Mouse (Mus musculus): ENCODE measurements around the gene Ncor2. TPM values are rescaled to one million over a fixed set of nuclear protein-coding genes. Genes with fewer than 3 reads are reported as not detected.
"Not testable (repeated sequence)": the region's sequence is repeated elsewhere in the genome, so short reads cannot be mapped to it uniquely, and the experiment has no call there.

The Ncor2 gene
- 24.5 and 25.1 TPM in 2 replicates for polyA plus RNA-seq (2016; fragmentation: Nextera tagmentation; extraction: Ambion mirVana)

DNA sequence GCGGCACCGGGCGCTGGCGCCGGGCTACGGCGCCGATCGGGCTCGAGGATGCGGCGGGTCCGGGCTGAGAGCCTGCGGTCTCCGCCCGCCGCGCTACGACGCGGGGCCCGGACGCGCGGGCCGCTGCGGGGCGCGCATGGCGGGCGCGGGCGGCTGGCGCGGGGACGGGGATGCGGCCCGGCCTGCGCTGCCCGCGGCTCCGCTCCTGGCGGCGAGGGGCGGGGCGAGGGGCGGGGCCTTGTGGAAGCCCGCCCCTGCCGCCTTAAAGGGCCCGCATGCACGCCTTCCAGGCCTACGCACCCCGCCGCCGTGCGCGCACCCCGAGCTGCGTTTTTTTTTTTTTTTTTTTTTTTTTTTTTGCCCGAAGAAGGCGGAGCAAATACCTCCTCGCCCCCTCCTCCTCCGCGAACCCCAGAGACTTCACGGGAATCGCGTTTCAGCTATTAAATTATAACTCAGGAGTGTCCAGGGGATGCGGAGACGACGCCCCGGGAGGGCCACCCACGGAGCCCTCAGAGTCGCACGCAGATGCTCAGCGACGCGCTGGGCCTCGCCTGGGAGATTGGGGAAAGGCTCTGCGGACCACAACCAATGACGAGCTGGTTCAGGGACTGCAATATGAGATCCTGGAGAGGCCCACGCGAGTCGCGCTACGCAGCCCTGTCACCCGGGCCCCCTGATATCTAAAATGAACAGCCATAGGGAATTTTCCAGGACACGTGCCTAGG, at the start of gene Ncor2:
Gene Ncor2 (minus strand): TSS at position 213 of the 728 bp plus-strand sequence.
- Histone ChIP-seq H3K9ac (replicated peaks) (peak within 1 kb of the TSS; percentile 93), H3K4me3 (peak within 1 kb of the TSS; percentile 90), H3K27ac (replicated peaks) (peak within 1 kb of the TSS; percentile 92), H3K9me3 (no peaks in the 10 kb centered on the region), H3K27me3 (peaks cover 30% of the 10 kb centered on the region), H3K36me3 (no peaks in the 10 kb centered on the region), H3K4me1 (peaks cover 46% of the 10 kb centered on the region), H3K4me2 (replicated peaks) (peak within 1 kb of the TSS; percentile 95)
- peak; percentile 69 for ATAC-seq (ENCODE audit: low FRiP score, low read depth)
- 0% methylated on average over 52 of the region's 87 CpGs for WGBS

DNA sequence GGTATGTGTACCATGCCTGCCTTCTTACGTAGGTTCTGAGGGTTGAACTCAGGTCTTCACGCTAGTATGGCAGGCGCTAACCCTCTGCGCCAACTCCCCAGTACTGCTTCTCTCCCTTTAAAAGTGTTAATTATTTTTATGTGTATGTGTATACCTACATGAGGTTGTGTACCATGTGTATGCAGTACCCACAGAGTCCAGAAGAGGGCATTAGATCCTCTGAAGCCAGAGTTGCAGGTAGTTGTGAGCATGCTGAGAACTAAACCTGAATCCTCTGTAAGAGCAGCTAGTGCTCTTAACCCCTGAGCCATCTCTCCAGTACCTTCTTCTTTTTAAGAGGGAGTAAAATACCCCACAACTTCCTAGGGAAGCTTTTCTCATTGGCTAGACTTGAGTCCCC, 48.7 kb upstream of the Ncor2 start:
- Histone ChIP-seq H3K4me2 (replicated peaks) (no peak overlapping the region), H3K9ac (replicated peaks) (no peak overlapping the region), H3K27ac (replicated peaks) (no peak overlapping the region), H3K36me3 (no peaks in the 10 kb centered on the region), H3K27me3 (no peaks in the 10 kb centered on the region), H3K4me3 (no peak overlapping the region), H3K4me1 (peaks cover 20% of the 10 kb centered on the region), H3K9me3 (peaks cover 8% of the 10 kb centered on the region; the same call in 1 of the 2 replicates)
- WGBS: 97% methylated on average over 4 of the region's 4 CpGs
- ATAC-seq (ENCODE audit: low FRiP score, low read depth): no peak

DNA sequence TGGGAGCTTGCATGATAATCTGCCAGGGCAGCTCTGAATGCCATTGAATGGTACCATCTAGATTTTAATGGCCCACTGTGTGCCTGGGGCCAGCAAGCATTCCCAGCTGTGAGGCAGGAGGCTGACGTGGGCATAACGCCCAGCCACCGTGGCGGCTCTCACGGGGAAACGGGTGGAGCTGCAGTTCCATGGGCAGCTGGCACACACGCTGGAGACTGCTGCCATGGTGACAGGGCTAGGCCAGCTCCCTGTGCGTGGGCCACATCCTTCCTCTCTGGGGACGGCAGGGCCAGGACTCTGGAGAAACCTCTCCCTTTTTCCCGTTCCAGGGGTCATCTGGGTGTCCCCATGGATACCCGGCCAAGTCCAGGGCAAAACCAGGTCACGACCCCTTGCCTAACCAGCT, 47.2 kb upstream of the Ncor2 start:
- no peak overlapping the region for H3K9ac ChIP-seq (replicated peaks)
- no peaks in the 10 kb centered on the region for H3K27me3 ChIP-seq
- no peak for ATAC-seq (ENCODE audit: low FRiP score, low read depth)
- no peaks in the 10 kb centered on the region for H3K36me3 ChIP-seq
- H3K27ac ChIP-seq (replicated peaks): no peak overlapping the region
- WGBS: 69% methylated on average over 12 of the region's 12 CpGs
- peaks cover 8% of the 10 kb centered on the region; the same call in 1 of the 2 replicates for H3K9me3 ChIP-seq
- H3K4me3 ChIP-seq: no peak overlapping the region
- H3K4me1 ChIP-seq: peaks cover 26% of the 10 kb centered on the region
- no peak overlapping the region for H3K4me2 ChIP-seq (replicated peaks)

DNA sequence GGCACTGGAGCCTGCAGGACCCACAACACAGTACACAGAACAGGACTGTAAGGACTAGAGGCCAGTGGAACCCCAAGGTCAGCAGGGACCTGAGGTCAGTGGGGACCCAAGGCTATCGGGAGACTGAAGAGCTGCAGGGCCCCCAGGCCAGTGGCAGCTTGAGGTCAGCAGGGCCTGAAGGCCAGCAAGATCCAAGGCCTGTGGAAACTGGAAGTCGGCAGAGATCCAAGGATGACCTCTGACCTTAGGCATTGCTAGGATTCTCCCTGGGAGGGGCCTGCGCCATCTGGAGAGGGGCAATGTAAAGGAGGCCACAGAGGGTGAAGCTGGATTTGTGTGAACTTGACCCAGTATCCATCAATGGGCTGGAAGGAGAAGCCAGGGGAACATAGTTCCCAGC, 45.9 kb upstream of the Ncor2 start:
- Histone ChIP-seq H3K9ac (replicated peaks) (no peak overlapping the region), H3K4me3 (no peak overlapping the region), H3K4me1 (peaks cover 26% of the 10 kb centered on the region), H3K9me3 (peaks cover 8% of the 10 kb centered on the region; the same call in 1 of the 2 replicates), H3K27me3 (no peaks in the 10 kb centered on the region), H3K27ac (replicated peaks) (no peak overlapping the region), H3K36me3 (no peaks in the 10 kb centered on the region), H3K4me2 (replicated peaks) (no peak overlapping the region)
- ATAC-seq (ENCODE audit: low FRiP score, low read depth): no peak
- 19% methylated on average over 3 of the region's 3 CpGs for WGBS

DNA sequence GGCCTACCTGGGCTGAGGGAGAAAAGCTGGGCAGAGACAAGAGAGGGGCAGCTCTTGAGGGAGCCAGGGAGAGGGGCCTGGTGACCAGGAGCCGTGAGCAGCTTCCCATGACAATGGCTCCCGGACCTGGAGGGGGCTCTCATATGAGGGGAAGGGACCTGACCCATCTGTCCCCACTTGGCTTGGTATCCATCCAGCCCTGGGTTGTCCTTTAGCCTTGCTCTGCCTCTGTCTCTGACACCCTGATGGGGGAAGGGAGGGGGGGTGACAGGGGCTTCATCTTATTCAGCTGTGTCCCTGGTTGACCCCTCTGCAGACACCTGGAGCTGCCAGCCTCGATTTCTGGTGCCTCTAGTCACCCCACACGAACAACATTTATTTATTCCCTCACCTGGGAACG, 44.9 kb upstream of the Ncor2 start:
- WGBS: 68% methylated on average over 5 of the region's 5 CpGs
- Histone ChIP-seq H3K9ac (replicated peaks) (no peak overlapping the region), H3K4me3 (no peak overlapping the region), H3K27me3 (no peaks in the 10 kb centered on the region), H3K9me3 (peaks cover 8% of the 10 kb centered on the region; the same call in 1 of the 2 replicates), H3K4me1 (peaks cover 26% of the 10 kb centered on the region), H3K27ac (replicated peaks) (no peak overlapping the region), H3K4me2 (replicated peaks) (no peak overlapping the region), H3K36me3 (no peaks in the 10 kb centered on the region)
- no peak for ATAC-seq (ENCODE audit: low FRiP score, low read depth)

DNA sequence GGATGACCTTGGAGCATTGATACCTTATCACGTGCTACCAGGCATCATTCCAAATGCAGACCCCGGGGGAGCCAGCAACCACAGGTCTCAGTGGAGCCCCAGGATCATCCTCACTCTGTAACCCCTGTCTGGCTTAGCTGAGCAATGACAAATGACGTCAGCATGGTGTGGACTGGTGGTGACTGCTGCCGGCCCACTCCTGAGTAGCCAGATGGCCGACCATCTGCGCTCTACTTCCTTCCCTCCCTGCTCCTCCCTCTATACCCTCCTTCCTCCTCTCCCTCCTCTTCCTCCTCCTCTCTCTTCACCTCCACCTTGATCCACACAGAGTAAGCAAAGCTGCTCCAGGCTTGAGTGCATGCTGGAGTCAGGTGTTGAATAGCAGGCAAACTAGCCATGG, 43.7 kb upstream of the Ncor2 start:
- Histone ChIP-seq H3K4me3 (no peak overlapping the region), H3K27ac (replicated peaks) (no peak overlapping the region), H3K4me1 (peaks cover 30% of the 10 kb centered on the region)

DNA sequence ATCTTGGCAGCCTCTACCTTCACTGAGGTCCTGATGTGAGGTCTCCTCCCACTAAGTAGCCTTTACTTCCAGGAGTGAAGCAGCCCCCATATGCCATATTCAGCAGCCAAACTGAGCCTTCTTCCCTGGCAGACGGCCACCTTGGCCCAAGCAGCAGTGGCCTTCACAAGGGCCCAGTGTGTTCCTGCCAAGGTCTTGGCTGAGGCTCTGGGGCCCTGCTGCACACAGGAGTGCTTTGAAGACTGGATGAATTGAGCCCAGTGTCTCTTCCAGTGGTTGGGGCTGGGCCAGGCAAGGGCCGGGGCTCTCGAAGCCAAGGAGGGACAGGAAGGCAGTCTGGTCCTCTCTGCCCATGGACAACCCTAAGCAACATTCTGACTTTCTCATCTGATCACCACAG, 42.8 kb upstream of the Ncor2 start:
- 94% methylated on average over 3 of the region's 3 CpGs for WGBS
- Histone ChIP-seq H3K9ac (replicated peaks) (no peak overlapping the region), H3K27me3 (no peaks in the 10 kb centered on the region), H3K4me3 (no peak overlapping the region), H3K36me3 (no peaks in the 10 kb centered on the region), H3K27ac (replicated peaks) (no peak overlapping the region), H3K9me3 (no peaks in the 10 kb centered on the region), H3K4me2 (replicated peaks) (no peak overlapping the region), H3K4me1 (peaks cover 34% of the 10 kb centered on the region)
- ATAC-seq (ENCODE audit: low FRiP score, low read depth): no peak

More for the DNA sequence above, 43.7 kb upstream of the Ncor2 start:
- WGBS: 66% methylated on average over 6 of the region's 6 CpGs
- Histone ChIP-seq H3K4me2 (replicated peaks) (no peak overlapping the region), H3K36me3 (no peaks in the 10 kb centered on the region), H3K27me3 (no peaks in the 10 kb centered on the region), H3K9ac (replicated peaks) (no peak overlapping the region), H3K9me3 (peaks cover 5% of the 10 kb centered on the region; the same call in 1 of the 2 replicates)
- ATAC-seq (ENCODE audit: low FRiP score, low read depth): no peak

DNA sequence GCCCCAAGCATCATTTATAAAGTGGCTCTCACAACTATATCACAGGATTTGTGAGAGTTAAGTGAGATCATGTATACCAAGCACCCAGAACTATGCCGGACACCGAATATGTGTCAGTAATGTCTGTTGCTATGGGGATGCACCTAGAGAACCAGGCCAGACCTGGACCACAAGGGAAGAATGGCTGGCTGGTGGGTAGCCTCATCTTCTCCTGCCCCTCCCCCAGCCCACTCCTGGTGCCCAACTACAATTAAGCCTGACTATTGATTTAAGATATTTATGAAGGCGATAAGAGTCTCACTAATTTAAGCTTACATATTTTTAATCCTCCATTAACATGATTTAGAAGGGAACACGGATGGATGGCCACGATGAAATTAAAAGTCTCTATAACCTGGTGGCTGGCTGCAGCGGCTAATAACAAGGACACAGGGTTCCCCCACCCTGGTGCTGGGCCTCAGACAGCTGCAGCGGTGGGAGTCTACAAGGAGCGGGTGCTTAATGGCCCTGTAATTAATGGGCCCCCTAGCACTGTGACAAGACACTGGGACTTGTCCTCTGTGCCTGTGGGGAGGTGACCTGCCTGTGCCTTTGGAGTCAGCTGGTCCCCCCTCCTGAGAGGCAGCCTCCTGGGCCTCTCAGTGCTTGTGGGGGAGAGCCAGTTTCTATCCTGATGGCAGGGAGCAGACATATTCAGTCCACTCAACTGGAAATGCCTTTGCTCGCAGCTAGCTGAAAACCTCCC, 38.6 kb upstream of the Ncor2 start:
- WGBS: 60% methylated on average over 9 of the region's 9 CpGs
- no peak overlapping the region for H3K4me3 ChIP-seq
- no peak overlapping the region for H3K4me2 ChIP-seq (replicated peaks)
- H3K36me3 ChIP-seq: no peaks in the 10 kb centered on the region
- peak overlapping the region; percentile 39 for H3K27ac ChIP-seq (replicated peaks)
- peaks cover 27% of the 10 kb centered on the region for H3K4me1 ChIP-seq
- H3K9me3 ChIP-seq: no peaks in the 10 kb centered on the region
- no peak overlapping the region for H3K9ac ChIP-seq (replicated peaks)
- no peaks in the 10 kb centered on the region for H3K27me3 ChIP-seq
- ATAC-seq (ENCODE audit: low FRiP score, low read depth): no peak

DNA sequence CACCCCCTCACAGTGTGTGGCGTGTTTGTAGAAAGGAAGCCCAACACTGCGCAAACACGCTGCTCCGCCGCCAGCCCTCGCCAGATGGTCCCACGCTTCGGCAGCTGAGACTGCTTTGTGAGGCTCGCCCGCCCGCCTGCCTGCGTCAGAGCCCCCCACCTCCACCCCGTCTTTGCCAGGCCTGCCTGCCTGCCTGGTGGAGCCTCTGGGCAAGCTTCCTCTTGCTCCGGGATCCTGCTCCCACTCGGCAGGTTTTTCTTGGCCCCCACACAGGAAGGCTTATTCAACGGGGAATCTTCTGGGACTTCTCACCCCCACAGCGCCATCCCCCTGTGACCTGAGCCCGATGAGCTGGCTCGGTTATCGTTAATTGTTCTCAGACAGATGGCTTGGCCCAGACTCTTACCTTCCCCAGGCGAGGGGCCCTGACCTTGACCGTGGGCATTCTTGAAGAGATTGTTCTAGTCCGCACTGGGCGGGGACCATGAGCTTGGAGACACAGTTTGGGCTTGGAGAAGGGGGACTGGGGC, 37.0 kb upstream of the Ncor2 start:
- Histone ChIP-seq H3K4me3 (0 out of 2 replicates have a peak overlapping the region, but pooled peaks have one; percentile 13), H3K4me1 (peaks cover 23% of the 10 kb centered on the region), H3K9me3 (no peaks in the 10 kb centered on the region), H3K27ac (replicated peaks) (peak overlapping the region; percentile 80), H3K4me2 (replicated peaks) (peak overlapping the region; percentile 48), H3K27me3 (no peaks in the 10 kb centered on the region), H3K36me3 (no peaks in the 10 kb centered on the region), H3K9ac (replicated peaks) (peak overlapping the region; percentile 37)
- ATAC-seq (ENCODE audit: low FRiP score, low read depth): peak; percentile 94
- WGBS: 4% methylated on average over 24 of the region's 24 CpGs

DNA sequence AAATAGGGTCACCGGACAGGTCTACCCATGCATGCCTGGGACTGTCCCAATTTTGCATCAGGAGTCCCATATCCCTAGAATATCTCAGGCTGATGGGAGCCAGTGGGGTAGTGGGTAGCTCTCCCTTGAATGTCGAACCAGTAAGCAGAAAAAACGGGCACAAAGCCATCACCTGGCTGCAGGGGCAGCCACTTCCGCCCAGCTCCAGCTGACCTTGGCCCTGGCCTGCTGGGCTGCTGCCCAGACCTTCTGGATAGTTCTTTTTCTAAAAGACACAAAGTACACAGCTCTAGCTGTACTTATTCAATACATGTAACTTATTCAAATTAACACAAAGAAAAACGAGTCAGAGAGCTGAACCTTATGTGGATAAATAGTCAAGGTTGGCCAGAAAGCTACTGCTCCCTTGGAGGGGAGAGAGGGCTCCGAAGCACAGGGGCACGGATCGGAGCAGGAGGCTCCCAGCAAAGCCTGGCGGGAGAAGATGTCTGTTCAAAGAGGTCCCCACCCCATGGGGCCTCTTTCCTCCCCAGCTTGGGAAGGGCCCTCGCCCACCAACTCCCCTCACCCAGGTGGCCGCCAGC, 36.4 kb upstream of the Ncor2 start:
- H3K4me1 ChIP-seq: peaks cover 23% of the 10 kb centered on the region
- peak overlapping the region; percentile 37 for H3K9ac ChIP-seq (replicated peaks)
- peak overlapping the region; percentile 80 for H3K27ac ChIP-seq (replicated peaks)
- H3K4me3 ChIP-seq: 0 out of 2 replicates have a peak overlapping the region, but pooled peaks have one; percentile 13
- no peaks in the 10 kb centered on the region for H3K36me3 ChIP-seq
- H3K27me3 ChIP-seq: no peaks in the 10 kb centered on the region
- WGBS: 24% methylated on average over 11 of the region's 11 CpGs
- peak overlapping the region; percentile 48 for H3K4me2 ChIP-seq (replicated peaks)
- ATAC-seq (ENCODE audit: low FRiP score, low read depth): no peak
- no peaks in the 10 kb centered on the region for H3K9me3 ChIP-seq

DNA sequence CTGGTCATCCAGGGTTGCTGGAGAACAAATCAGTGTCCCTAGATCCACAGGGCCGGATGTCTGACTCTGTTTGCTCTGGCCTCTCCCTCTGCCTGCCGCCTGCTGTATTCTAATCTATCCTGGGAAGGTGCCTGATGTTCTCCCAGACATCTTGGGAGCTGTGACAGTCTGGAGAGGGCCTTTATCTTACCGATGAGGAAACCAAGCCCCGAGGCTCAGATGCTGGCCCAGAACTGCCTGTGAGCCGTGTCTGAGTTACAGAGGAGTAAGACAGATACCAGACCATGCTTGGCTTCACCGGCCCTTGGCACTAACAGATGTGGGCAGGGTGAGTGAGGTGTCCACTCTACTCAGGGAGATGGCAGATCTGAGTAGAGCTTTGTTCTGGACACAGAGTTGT, 35.0 kb upstream of the Ncor2 start:
- H3K9ac ChIP-seq (replicated peaks): no peak overlapping the region
- H3K4me3 ChIP-seq: no peak overlapping the region
- no peaks in the 10 kb centered on the region for H3K36me3 ChIP-seq
- H3K4me2 ChIP-seq (replicated peaks): no peak overlapping the region
- no peaks in the 10 kb centered on the region for H3K9me3 ChIP-seq
- ATAC-seq (ENCODE audit: low FRiP score, low read depth): no peak
- H3K4me1 ChIP-seq: peaks cover 23% of the 10 kb centered on the region
- WGBS: 91% methylated on average over 6 of the region's 6 CpGs
- H3K27me3 ChIP-seq: no peaks in the 10 kb centered on the region
- H3K27ac ChIP-seq (replicated peaks): no peak overlapping the region

DNA sequence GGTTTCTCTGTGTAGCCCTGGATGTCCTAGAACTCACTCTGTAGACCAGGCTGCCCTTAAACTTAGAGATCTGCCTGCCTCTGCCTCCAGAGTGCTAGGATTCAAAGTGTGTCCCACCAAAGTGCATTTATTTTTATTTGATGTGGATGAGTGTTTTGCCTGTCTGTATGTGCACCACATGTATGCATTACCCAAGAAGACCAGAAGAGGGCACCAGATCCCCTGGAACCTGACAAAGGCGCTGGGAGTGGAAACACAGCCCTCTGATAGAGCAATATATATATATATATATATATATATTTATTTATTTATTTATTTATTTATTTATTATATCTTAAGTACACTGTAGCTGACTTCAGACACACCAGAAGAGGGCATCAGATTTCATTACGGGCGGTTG, 25.9 kb upstream of the Ncor2 start:
- H3K4me1 ChIP-seq: peaks cover 23% of the 10 kb centered on the region
- 92% methylated on average over 3 of the region's 3 CpGs for WGBS
- H3K27me3 ChIP-seq; H3K27ac ChIP-seq (replicated peaks); H3K9ac ChIP-seq (replicated peaks); ATAC-seq (ENCODE audit: low FRiP score, low read depth); H3K4me2 ChIP-seq (replicated peaks); H3K36me3 ChIP-seq; H3K4me3 ChIP-seq; H3K9me3 ChIP-seq: not testable (repeated sequence)
